Mouse (Mus musculus) inflammation-experienced regulatory T-cells, adult 6 months (primary cell): ENCODE results near the gene Zfyve28. TPM values are rescaled to one million over a fixed set of nuclear protein-coding genes. Genes with fewer than 3 reads are reported as not detected.

Experiments
- ATAC-seq: one replicate; pipeline ENCODE4 v1.8.0; 2017
- polyA plus RNA-seq, 3 experiments: library from polyadenylated mRNA; unstranded; fragments of 100-300 nt; shearing (Covaris generic); gene quantifications; one replicate each; pipeline ENCODE4 v1.2.1; 2017

Gene Zfyve28
- polyA plus RNA-seq, 3 experiments from 2014 or later = 1.5 to 5.6 (median 4.6) TPM

DNA sequence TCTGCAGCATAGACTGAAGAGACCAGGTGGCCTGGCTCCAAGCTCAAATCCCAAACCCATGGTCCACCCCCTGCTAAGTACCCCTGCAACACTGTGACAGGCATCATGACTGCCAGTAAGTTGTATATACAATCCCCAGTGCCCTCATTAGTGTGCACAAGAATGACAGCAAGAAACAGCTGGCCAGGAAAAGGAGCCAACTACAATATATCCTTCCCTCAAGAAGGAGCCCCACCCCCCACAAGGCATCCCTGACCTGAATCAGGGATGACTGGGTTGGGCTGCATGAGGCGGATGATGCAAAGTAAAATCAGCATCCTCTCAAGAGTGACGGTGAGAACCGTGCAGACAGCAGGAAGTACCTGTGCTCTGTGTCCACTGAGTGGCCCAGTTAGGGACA lies 38.2 kb downstream of the Zfyve28 start:
- peak; percentile 17 for ATAC-seq

DNA sequence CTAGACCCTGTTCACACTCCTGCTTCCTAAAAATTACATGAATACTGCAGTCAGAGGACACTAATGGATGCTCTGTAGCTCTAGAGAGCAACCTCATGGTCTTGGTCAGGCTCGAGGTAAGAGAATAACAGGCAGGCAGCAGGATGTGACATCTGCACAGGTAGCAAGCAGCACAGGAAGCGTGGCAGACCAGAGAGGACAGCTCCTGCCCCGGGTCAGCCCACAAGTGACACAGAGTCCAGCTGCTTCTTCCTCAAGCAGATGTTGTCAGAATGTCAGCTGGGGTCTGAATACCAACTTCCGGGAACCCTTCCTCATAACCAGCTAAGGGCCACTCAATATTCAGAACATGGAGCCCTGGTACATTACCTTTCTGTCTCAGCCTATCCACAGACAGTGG lies 39.1 kb downstream of the Zfyve28 start:
- ATAC-seq = no peak

DNA sequence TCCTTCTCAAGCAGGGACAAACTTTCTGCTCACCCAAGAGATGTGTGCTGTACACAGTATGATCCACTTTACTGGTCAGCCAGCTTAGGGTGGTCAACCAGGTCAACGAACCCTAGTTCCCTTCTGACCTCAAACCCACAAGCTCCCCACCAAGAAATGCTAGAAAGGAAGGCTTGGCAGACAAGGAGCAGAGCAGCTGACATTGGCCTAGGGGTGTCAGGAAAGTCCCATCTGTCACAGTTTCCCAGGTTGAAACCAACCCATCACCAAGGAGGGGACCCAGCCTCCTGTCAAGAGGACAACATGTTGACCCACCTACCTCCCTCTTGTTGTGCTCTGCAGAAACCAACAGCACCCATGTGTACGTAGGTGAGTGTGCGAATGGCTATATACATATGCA lies 41.8 kb downstream of the Zfyve28 start:
- no peak for ATAC-seq

DNA sequence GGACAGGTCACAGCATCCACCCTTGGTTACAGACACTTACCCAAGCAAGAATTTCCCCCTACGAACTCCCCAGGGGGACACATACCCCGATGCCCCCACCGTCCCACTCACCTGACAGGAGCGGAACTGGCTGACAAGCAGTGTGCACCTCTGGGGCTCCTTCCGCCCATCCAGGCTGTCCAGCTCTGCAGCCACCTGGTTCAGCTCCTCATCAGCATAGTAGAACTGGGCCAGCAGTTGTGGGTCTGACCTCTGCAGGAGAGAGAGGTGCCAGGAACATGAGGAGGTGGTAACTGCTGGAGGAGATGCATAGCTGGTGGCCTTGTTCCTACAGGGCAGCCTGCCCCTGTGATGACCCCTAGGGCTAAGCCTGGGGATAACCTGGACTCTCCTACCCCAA lies 45.2 kb downstream of the Zfyve28 start:
- ATAC-seq = no peak

DNA sequence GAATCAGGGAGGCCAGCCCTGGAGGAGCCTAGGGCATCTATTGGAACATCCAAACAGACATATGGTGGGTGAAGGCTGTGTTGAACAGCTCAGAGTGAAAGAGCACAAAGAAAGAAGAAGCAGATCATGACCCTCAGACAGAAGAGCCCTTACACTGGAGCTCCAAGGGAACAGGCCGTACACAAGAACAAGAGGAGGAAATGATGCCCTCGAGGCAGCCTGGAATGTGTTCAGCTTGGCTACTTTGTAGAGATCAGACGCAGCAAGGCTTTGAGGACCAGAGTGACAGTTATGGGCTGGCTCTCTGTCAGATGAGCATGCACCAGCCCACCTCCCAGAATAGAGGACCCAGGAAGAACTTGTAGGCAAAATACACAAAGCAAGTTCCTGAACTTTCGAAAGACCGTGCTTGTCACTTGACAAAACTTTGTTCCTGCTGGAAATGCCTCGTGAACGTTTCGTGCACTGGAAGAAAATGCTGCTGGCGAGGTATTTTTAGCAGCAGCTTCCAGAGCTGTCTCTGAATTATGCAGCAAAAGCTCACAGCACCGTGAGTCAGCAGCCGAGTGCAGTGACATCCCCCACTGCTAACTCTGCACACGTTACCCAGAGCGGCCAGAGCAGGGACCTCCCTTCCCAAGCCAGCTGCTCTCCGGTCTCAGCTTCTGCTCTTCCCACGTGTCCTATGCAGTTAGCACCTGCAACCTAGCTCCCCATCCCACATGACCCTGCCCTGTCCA lies 45.9 kb downstream of the Zfyve28 start:
- no peak for ATAC-seq

DNA sequence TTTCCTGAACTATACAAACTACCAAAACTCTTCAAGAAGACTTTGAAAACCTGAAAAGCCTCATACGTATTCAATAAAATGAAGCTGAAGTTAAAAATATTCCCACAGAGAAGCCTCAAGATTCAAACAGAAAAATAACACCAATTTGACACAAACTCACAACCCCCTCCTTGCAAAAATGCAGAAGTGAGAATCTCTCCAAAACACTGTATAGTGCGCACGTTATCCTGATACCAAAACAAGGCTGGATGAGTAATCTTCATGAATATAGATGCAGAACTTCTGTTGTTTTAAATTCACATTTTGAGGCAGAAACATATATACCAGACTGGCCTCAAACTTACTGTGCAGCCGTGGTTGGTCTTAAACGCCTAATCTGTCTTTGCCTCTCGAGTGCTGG lies 49.8 kb downstream of the Zfyve28 start:
- ATAC-seq = no peak

DNA sequence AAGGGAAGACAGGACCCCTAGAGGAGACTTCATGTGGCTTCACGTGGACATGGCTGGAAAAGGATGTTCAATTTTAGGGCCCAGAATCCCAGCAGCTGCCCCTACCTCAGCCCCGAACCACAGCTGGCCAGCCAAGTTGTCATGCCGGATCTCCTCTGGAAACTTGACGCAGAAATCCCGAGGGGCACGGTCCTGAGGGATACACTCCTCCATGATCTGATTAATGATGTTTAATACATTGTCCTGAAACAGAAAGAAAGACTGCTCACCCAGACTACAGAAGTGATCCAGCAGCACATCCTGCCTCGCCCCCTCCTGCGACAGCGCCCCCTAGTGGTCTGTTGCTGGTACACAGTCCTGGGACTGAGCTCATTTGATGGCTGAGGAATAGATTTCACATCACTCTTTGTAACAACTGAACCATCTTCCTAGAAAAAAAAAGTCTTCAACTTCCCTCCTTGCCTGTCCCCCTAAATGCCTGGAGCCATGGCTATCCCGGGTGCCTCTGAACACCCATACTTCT lies 52.3 kb downstream of the Zfyve28 start:
- ATAC-seq = peak; percentile 75

DNA sequence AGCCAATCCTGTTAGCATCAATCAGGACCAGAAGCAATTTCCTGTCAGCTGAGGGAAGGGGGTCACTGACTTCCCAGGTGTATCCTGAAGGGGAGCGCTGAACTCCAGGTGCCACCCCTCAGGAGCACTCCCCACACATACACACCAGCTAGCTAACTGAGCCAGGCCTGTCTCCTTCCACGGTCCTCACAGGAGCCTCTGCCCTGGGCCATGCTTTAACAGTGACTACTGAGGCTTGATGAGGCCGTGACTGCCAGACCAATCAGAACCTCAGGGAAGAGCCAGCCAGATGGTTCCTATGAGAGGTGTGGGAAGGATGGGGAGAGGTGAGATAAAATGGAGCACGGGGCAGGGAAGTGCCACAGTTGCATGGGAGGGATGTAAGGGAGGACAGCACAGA lies 53.2 kb downstream of the Zfyve28 start:
- ATAC-seq = no peak

DNA sequence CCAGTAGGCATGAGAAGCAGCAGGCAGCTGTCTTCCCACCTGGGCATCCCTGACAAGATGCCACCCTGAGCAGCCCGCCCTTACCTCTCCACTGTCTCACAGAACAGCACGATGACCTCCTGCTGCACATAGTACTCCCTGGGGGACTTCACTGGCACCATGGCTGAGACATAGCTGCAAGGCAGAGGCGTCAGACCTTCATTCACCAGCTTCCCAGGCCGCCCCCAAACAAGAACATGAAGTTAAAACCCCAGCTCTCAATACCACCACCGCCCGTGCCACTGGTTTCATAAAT lies 55.1 kb downstream of the Zfyve28 start:
- no peak for ATAC-seq

DNA sequence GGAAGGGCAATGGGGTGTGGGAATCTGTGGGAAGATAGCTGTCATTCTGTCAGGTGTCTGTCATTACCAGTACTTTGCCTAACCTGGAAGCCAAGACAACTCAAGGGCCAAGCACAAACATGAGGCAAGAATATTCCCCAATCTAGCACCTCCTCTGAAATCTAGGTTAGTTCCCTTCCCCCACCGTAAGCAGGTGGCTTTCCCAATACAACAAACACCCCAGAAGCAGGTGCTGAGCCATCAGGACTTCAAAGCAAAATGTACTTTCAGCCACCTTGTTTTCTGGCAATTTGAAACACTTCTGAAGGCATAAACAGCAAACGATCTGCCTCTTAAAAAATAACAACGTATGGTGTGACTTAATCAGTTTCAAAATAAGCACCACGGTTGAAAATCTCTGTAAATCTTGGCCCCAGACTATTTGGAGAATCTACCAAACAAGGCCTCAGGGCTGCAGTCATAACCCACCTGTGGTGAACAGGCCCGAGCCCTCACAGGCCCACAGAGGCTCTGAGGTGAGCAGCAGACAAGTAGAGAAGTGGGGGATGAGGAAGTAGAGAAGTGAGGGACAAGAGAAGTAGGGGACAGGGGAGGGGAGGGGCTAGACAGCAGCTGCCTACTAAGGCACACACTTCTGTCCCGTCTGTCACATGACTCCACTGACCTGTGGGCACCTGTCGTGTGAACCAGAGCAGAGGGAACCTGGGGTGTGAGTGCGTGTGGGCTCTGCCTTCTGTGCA lies 55.6 kb downstream of the Zfyve28 start:
- ATAC-seq = peak; percentile 18

DNA sequence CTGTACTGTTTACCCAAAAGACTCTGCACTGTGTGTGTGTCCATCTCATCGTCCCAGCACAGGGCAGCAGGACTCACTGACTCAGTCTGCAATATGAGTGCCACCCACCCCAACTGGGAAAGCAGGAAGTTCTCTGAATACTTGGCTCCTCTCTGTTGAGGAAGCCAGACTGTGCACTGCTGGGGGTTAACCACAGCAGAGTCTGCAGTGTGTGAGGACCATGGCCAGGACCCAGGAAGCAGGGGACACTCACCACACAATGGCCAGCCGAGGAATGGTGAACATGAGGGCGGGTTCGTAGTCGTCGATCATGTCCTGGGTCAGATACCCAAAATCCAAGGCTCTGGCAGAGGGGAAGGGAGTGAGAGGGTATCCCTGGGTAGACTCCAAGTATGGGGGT lies 56.3 kb downstream of the Zfyve28 start:
- ATAC-seq = peak; percentile 38

DNA sequence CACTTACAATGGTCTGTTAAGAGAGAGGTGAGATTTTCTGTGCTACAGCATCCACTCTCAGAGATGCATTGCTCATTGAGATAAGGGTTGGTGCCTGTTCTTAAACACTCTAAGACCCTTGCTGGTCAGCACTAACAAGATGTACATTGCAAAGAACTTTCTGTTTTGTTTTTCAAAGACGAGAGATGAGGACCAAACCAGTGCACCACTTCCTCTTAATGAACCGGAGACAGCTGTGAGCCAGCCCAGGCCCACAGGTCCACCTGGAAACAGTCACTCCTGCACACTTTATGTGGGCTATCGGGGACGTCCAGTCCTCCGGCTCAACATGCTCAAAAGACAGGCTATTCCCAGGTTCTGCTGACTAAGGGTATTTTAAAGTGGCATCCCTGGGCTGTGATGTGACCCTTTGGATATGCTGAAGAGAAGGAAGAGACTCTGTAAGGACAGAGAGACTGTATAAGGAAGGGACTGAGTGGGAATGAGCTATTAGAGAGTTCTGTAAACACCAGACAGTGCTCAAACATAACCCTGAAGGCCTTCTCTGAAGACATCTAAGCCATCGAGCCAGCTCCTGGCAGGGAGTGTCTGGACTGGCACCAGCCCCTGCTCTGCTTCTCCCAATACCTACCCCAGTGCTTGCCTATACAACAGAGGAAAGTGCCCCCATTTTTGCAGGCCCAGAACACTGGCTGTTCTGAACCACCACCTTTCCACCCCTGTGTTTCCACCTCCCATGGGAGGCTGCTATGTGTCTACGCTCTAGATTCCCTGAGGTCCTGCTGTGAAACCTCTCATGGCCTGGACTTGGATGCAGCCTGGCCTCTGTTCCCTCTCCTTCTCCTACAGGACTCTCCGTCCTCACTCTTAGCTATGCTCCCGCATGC lies 57.4 kb downstream of the Zfyve28 start:
- peak; percentile 62 for ATAC-seq

DNA sequence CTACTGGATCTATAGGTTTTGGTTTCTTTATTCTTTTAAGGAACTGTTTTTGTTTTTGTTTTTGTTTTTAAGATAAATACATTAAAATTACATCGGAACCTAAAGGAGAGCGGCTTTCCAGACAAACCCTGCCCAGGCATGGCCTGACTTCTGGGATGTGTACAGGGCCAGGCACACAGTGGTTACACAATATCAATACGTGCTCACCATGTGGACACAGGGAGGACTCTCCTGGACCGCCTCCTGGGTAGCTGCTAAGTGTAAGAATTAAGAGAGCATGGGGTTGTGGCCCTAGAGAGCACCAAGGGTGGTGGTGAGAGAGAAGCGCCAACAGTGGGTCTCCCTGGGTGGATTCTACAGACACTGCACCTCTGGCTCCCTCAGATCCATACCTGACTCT lies 58.7 kb downstream of the Zfyve28 start:
- ATAC-seq = no peak

DNA sequence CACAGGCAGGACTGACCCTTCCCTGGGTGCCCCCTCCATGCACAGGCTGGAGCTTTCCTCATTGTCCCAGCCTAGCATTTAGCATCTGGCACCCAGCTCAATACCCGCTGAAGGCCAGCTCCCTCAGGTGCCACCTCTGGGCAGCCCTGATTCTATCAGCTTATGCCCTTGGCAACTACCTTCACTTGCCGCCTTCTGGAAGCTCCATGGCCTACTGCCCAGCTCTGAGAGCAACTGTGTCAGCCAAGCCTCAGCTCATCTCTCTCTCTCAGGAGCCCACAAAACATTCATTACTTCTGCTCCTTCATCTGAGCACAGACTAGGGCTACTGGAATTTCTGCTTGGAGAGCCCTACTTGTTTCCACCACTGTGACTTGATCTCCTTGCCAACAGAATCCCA lies 62.7 kb downstream of the Zfyve28 start:
- ATAC-seq = no peak

DNA sequence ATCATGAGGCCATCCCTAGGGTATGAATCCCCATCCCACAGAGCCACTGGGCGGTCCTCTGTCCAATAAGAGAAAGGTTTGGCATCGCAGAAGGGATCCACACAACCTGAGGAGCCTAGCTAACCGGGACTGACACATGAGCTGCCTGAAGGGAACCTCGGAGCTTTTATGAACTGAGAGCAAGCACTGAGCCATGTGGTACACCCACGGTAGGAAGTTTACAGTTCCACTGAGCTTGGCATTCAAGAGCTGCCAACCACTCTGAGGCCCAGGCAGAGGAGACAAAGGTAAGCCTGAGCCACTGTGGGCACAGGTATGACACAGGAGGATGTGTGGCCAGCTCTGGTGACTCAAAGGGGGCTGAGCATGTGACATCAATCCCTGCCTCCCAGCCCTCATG lies 63.7 kb downstream of the Zfyve28 start:
- ATAC-seq = no peak

DNA sequence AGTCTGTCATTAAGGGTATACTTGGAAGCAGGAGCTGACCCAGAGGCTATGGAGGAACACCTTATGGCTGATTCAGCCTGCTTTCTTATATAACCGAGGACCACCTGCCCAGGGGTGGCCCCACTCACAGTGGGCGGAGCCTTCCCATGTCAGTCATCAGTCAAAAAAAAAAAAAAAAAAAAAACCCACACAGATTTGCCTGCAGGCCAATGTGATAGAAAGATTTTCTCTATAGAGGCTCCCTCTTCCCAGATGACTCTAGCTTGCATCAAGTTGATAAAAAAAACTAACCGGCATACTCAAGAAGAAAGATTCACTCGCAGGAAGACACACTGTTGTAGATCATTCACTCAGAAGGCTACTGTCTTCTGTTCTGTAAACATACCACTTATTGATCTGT lies 68.2 kb downstream of the Zfyve28 start:
- no peak for ATAC-seq

DNA sequence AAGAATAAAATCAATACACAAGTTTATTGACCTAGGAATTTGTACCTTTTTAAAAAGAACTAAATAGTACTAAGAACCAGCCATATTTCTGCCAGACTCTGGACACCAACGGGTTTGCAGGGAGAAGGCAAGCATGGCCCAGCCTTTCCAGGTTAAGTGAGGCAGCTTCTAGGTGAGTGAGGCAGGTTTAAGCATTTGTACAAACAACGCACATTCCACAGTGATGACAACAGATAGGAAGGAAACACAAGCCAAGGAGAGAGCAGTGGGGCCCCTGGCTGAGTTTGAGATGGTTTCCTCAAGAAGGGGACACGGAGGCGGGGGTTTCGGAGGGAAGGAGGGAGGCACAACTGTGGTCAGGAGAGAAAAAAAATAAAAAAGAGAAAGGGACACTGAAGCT lies 69.6 kb downstream of the Zfyve28 start:
- ATAC-seq = no peak

DNA sequence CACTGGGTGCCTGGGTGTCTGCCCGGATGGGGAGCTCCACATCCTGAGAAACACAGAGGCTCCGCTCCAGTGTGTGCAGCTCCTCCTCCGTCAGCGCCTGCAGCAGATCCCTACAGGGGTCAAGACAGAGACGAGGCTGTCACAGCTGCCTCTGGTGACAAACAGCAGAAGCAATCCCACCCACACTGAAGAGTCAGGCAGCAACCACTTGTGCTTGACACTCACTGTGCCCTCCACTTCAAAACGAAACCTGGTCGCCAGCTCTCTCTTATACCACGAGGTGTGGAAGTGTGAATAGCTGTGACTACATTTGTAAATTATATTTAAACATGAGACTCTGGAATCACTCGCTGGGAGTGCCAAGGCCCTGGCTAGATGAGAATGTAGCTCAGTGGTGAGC lies 70.5 kb downstream of the Zfyve28 start:
- ATAC-seq = no peak

DNA sequence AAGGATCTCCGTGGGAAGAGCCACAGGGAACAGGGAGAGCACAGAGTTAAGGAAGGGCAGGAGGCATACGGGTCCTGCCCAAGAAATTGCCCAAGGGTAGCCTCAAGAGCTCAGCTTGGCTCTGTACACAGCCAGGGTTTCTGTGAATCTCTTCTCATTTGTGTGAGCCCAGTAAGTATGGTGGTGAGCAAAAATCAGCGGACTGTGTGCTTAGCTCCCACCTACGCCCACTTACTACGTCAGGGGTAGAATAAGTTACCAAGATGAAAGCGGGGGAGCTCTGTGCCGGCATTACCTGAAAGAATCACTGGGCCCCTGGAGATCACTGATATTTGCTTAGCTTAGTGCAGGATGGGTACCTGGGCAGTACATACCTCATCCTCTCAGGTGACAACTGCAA lies 72.2 kb downstream of the Zfyve28 start:
- ATAC-seq = no peak

DNA sequence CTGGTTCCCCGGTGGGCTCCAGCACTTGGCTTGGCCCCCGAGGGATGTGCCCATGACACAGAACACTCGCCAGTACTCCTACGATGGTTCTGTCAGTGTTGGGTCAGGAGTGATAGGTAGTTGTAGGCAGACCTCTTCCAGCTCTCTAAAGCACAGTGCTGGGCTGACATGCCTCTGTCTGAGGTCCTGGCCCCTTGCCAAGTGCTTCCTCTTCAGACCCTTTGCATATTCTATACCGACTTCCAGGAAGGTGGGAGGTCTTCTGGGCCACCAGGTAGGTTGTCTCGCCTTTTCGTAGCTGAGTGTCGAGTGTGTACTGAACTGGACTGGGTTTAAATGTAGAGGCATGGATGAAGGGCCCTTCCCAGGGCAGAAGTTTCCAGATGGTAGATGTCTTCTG lies 74.6 kb downstream of the Zfyve28 start:
- ATAC-seq = no peak

DNA sequence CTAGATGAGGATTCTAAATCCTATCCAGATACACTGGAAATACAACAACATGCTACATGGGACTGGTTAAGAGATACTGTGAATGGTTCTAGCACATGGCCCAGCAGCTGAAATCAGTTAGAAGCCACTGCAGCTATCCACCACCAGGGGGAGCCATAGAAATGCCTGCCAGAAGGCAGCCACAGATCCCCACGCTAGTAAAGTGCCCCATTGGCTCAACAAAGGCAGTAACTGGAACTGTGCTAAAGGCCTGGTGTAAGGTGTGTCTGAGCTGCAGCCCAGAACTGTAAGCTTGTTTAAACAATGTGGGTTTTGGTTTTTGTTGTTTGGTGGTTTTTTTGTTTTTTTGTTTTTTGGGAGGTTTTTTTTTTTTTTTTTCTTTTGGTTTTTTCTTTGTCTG lies 78.0 kb downstream of the Zfyve28 start:
- peak; percentile 80 for ATAC-seq

DNA sequence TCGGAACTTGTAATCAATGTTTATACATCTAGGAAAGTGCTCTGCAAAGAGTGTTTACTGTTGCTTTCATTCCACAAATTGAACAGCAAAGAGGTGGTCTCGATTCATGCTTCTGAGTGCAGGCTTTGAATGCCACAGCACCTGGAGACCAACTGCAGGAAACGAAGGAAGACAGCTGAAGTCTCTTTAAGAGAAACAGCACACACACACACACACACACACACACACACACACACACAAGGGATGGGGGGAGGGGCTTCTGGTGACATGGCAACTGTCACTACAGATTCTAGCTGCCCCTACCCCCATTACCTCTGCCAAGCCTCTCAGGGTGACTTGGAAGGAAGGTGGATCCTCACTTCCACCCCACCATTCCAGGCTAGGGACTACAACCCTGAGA lies 80.7 kb downstream of the Zfyve28 start:
- ATAC-seq = no peak

DNA sequence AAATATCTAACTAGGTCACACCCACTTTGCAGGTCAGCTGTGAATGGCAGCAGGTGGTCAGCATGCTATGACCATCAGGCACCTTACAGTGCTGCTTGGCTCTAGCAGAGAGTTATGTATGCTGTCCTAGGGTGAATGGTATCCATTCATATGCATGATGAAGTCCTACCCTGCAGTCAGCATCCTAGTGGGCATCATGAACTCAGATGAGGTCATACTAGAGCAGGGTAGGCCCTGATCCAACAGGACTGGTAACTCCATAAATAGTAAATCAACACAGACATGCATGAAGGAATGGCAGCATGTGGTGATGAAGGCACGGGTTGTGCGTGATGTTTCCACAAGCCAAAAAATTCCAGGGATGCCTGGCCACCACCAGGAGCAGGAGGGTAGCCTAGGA lies 82.5 kb downstream of the Zfyve28 start:
- ATAC-seq = no peak
